Mouse (Mus musculus): Measurements from ENCODE around the gene Kcnj10.

DNA sequence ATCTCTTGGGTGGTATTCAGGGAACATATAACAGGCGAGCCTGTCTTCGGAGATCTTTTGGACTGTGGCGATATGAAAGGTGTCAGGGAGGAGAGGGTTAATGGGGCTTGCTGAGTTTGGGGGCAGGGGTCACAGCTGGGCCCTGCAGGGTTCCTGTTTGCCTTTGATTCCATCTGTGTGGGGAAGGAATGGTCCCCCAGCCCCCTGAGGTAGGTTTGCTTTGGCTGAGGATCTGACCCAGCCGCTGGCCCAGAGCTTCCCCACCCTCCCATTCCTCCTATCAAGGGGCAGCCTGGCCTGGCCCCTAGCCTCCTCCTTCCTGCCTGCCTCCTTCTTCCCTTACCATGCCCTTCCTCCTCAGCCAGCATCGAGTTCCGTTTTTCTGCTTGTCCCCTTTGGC lies 38.2 kb upstream of the Kcnj10 start:
- no peak for TF ChIP-seq CTCF (IDR thresholded peaks at IDR 0.05; ENCODE audit: insufficient read depth, low read depth, low read length)
- TF ChIP-seq POLR2A (IDR thresholded peaks at IDR 0.05; ENCODE audit: insufficient read depth, low read depth, low read length): no peak
